Mouse (Mus musculus): ENCODE results near the gene Nub1. TPM values are rescaled to one million over a fixed set of nuclear protein-coding genes. Genes with fewer than 3 reads are reported as not detected.

The Nub1 gene
- polyA plus RNA-seq, 1 experiment from 2014 or later: 36.6 TPM

GRCm38 (mm10) chr5:24756931-24757330, 71.6 kb downstream of the Nub1 start:
- no peak for ATAC-seq (replicated peaks; ENCODE audit: low FRiP score, low TSS enrichment, low read depth)

GRCm38 (mm10) chr5:24757816-24758215, 72.5 kb downstream of the Nub1 start, which contains the start of gene Crygn:
TSS of gene Crygn (minus strand) at chr5:24758008.
- Histone ChIP-seq H3K9ac (ENCODE audit: low read length) (no peak within 1 kb of the TSS), H3K27me3 (replicated peaks; ENCODE audit: control insufficient read depth, insufficient read depth, low read length) (no peaks in the 10 kb centered on the region), H3K27ac (ENCODE audit: low read depth) (no peak within 1 kb of the TSS), H3K9me3 (ENCODE audit: control insufficient read depth, low read length) (no peaks in the 10 kb centered on the region), H3K4me1 (replicated peaks; ENCODE audit: control insufficient read depth, insufficient read depth, low read length) (peaks cover 13% of the 10 kb centered on the region; the same call in 1 of the 2 replicates), H3K36me3 (ENCODE audit: control insufficient read depth, insufficient read depth, low read length) (no peaks in the 10 kb centered on the region), H3K4me3 (ENCODE audit: low read depth, low read length) (no peak within 1 kb of the TSS), H3K4me2 (ENCODE audit: low read length) (no peak within 1 kb of the TSS)
- DNase-seq (ENCODE audit: low spot score) (no peak), ATAC-seq (replicated peaks; ENCODE audit: low FRiP score, low TSS enrichment, low read depth) (no peak)
- 55% methylated on average over 18 of the region's 18 CpGs for WGBS

More at GRCm38 (mm10) chr5:24756931-24757330, 71.6 kb downstream of the Nub1 start:
- Histone ChIP-seq H3K9ac (ENCODE audit: low read length) (no peak overlapping the region), H3K27me3 (replicated peaks; ENCODE audit: control insufficient read depth, insufficient read depth, low read length) (no peaks in the 10 kb centered on the region), H3K27ac (ENCODE audit: low read depth) (no peak overlapping the region), H3K4me1 (replicated peaks; ENCODE audit: control insufficient read depth, insufficient read depth, low read length) (peaks cover 20% of the 10 kb centered on the region), H3K4me3 (ENCODE audit: low read depth, low read length) (no peak overlapping the region), H3K9me3 (ENCODE audit: control insufficient read depth, low read length) (no peaks in the 10 kb centered on the region), H3K36me3 (ENCODE audit: control insufficient read depth, insufficient read depth, low read length) (no peaks in the 10 kb centered on the region), H3K4me2 (ENCODE audit: low read length) (no peak overlapping the region)
- DNase-seq (ENCODE audit: low spot score): no peak
- 46% methylated on average over 3 of the region's 3 CpGs for WGBS

Other genes with a start within 250 kb of the Nub1 start
- gene Fastk, start 240.2 kb upstream of the Nub1 start, polyA plus RNA-seq (2014; fragmentation: Nextera tagmentation; extraction: Ambion mirVana): 105 and 107 TPM in 2 replicates
- gene Tmub1, start 237.7 kb upstream of the Nub1 start, polyA plus RNA-seq (2014; fragmentation: Nextera tagmentation; extraction: Ambion mirVana): 22.7 and 22.9 TPM in 2 replicates
- 22.0 and 22.9 TPM in 2 replicates for gene Agap3, start 233.4 kb upstream of the Nub1 start, polyA plus RNA-seq (2014; fragmentation: Nextera tagmentation; extraction: Ambion mirVana)
- 0.07 TPM in 1 of 2 replicates, not detected in the other for gene Gbx1, start 158.3 kb upstream of the Nub1 start, polyA plus RNA-seq (2014; fragmentation: Nextera tagmentation; extraction: Ambion mirVana)
- 0.28 and 0.32 TPM in 2 replicates for gene Asb10, start 144.6 kb upstream of the Nub1 start, polyA plus RNA-seq (2014; fragmentation: Nextera tagmentation; extraction: Ambion mirVana)
- gene 4931409K22Rik, start 128.7 kb upstream of the Nub1 start, polyA plus RNA-seq (2014; fragmentation: Nextera tagmentation; extraction: Ambion mirVana): 0.15 TPM in 1 of 2 replicates, not detected in the other
- 97.6 and 98.4 TPM in 2 replicates for gene Abcf2, start 108.1 kb upstream of the Nub1 start, polyA plus RNA-seq (2014; fragmentation: Nextera tagmentation; extraction: Ambion mirVana)
- gene Chpf2, start 98.8 kb upstream of the Nub1 start, polyA plus RNA-seq (2014; fragmentation: Nextera tagmentation; extraction: Ambion mirVana): 8.6 and 10.6 TPM in 2 replicates
- gene Smarcd3, start 61.1 kb upstream of the Nub1 start, polyA plus RNA-seq (2014; fragmentation: Nextera tagmentation; extraction: Ambion mirVana): 26.2 and 27.5 TPM in 2 replicates
- 17.6 and 18.7 TPM in 2 replicates for gene Wdr86, start 45.2 kb downstream of the Nub1 start, polyA plus RNA-seq (2014; fragmentation: Nextera tagmentation; extraction: Ambion mirVana)
- gene Crygn, start 72.5 kb downstream of the Nub1 start, polyA plus RNA-seq (2014; fragmentation: Nextera tagmentation; extraction: Ambion mirVana): 1.3 and 2.3 TPM in 2 replicates
- 198 and 224 TPM in 2 replicates for gene Rheb, start 157.1 kb downstream of the Nub1 start, polyA plus RNA-seq (2014; fragmentation: Nextera tagmentation; extraction: Ambion mirVana)

All from intestine, embryonic 14.5 days (tissue).